Mouse (Mus musculus) adrenal gland, postnatal 10 days (tissue): ENCODE measurements around the gene Nme7. TPM values are rescaled to one million over a fixed set of nuclear protein-coding genes. Genes with fewer than 3 reads are reported as not detected.

Experiments
- DNase-seq: peaks from one replicate; pipeline ENCODE4 v3.0.0; 2021; ENCODE audit warnings: mixed read lengths
- total RNA-seq, 2 experiments: library from RNA; stranded (reverse); gene quantifications; 2 replicates each; pipeline ENCODE4 v1.2.3; 2021

Nme7 gene
- total RNA-seq, 2 experiments from 2014 or later, result 14.5 to 17.2 TPM

DNA sequence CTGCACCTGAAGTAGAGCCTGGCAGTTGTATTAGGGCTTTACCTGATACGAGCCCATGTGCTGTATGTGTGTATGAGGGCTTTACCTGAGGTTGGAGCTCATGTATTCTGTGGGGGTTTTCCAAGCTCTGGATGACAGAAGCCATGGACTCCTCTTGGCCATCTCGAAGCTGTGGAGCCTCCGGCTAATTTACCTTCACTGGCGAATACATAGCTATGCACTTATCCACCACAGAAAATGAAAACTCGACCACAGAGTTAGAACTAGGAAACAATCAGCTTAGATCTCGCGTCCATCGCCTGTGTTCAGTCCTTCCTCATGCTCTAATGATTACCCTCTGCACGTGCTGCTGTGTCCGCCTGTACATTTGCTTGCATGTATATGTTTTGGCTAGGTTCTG lies 80.4 kb downstream of the Nme7 start:
- DNase-seq, result no peak

DNA sequence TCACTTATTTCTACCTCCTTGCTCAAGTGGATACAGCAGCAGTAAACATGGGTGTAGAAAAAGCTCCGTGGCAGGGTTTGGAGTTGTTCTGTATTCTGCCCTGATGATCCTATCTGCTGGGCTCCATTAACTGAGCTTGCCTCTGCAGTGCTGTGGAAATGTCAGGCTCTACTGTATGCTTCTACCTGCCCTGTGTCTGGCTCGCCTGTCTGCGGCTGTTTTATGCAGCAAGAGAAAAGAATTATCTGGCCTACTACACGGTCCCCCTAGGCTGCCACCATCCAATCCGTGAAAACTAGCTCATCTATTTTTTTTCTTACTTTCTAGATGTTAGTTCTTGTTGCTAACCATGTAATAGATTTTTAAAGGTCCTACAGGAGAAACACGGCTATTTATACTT lies 81.1 kb downstream of the Nme7 start:
- DNase-seq, result no peak

DNA sequence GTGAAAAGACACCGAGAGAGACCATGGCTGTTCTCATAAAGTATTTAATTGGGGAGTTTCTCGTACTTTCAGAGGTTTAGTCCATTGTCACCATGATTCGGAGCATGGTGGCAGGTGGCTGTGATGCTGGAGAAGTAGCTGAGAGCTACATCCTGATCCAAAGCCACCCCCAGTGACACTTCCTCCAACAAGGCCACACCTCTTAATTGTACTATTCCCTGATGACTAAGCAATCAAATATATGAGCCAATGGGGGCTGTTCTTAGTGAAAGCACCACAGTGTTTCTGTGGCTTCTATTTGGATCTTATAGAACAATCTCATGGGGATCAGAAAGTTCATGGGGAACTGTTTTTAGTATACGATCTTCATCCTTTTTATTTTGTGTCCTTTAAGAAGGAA lies 85.8 kb downstream of the Nme7 start:
- DNase-seq, result no peak

DNA sequence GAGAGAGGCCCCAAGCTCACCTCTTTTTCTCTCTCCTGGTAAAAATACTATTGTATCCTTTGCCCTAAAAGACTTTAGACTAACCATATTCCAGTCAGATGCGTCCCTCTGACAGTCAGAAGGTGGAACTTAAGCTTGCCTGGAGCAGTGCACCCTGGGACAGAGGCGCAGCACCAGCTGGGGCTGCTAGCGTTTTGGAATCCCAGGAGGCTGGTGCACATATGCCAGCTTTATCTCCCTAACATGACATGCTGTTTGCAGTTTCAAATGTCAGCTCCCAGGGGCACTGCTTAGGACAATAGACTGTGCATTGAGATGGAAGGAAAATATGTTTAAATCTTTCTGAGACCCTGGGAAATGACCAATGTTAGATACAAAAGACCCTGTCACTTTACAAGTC lies 88.3 kb downstream of the Nme7 start:
- DNase-seq, result no peak

DNA sequence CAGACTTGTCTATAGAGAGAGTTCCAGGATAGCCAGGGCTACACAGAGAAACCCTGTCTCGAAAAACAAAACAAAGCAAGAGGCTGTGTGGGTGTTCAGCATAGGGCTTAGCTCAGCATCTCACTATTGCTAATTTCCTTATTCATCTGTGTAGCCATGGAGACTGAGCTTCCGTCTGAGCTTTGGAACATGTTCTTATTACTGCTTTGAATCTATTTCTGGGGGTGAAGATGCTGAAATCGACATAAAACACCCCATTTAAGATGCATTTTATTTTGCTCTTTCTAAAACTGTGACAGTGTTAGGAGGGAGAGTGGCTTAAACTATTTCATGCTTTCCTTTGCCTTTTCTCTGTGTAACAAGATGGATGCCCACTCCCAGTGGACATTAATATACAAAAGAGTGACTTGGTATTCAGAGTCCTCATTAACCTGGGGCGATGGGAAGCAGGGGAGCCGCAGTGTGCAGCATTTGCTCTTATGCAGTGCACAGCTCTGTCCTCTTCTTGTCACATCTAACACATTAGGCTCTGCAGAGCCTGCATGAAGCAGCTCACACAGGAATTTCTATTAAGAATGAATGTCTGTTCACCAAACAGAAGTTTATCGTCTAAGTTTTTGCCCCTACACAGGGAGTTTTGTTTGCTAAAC lies 91.3 kb downstream of the Nme7 start:
- DNase-seq, result no peak

DNA sequence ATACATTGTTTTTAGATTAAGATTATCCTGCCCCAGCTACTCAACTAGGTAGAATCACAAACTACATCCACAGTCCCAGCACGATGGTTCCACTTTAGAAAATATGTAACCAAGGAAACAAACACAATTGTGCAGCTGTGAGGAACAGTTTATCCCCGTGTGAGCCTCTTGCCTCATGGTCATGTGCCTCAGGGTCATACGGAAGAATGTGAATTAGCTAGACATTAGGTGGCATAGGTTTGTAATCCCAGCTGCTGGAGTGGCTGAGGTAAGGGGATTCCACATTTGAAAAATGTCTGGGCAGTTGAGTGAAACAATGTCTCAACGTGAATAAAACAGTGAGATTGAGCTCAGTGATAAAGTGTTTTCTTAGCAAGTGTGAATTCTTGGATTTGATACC lies 93.8 kb downstream of the Nme7 start:
- no peak for DNase-seq

DNA sequence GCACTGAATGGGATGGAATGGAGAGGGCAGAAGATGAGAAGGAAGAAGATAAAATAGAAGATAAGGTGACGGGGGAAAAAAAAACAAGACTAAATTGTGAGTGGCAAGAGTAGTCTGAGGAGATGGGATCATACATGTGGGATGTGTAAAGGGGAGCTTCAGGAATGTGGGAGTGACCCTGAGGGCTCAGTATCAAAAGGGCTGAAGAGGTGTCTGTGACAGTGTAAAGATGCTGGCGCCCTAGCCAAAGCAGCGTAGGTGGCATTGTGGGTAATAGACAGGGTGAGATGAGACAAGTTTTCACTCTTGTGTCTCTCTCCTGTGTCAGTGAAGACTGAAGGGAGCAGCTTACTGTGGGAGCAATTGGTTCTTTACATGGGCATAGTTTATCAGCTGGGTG lies 95.7 kb downstream of the Nme7 start:
- no peak for DNase-seq

DNA sequence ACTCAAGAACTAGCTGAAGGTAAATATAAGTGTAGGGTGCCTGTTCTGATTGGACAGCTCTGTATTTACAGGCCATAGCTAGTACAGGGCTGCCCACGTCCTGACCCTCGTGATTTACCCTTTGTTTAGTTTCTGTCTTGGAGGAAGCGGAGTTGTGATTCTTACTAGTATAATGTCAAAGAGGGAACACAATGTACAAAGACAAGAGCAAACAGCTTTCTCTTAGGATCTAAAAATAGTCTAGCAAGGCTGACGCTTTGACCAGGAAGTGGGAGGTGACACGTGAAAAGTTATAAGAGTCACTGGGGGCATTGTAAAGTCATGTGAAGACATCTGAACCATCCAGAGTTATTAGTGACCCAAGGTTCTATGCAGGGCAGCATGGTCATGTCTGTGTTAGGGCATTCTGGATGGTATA lies 101.5 kb downstream of the Nme7 start:
- no peak for DNase-seq

DNA sequence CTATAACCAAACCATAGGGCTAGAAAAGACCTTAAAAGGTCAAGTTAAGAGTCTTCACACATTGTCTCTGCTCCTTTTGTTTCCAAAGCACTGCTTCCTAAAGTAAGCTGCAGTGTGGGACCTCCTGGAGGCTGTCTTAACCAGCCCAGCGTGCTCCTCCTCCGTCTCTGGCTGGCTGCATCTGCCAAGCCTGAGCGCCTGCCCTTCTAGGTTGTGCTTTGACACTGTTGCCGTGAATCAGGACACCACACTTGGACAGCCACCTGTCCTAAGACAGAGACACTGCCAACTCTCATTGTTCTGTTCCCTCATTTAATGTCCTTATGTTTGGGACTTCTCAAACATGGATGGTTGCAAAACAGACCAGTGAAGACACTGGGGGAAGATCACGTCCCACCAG lies 102.6 kb downstream of the Nme7 start:
- no peak for DNase-seq

DNA sequence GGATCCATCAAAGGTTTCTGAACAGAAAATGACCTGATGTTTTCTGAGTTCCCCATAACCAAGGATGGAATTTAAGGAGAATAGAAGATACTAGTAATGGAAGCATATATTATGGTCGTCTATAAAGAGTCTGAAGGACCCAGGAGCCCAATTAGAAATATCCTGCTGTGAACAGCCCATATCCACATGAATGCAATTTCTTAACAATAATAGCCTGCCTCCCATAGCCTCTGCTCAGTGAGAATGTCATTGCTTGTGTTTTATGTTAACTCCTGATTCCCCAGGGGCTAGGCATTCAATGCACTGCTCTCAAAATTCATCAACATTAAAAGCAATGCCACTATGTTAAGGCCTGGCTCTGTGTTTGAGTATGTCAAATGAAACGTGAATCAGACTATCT lies 104.7 kb downstream of the Nme7 start:
- DNase-seq, result no peak

DNA sequence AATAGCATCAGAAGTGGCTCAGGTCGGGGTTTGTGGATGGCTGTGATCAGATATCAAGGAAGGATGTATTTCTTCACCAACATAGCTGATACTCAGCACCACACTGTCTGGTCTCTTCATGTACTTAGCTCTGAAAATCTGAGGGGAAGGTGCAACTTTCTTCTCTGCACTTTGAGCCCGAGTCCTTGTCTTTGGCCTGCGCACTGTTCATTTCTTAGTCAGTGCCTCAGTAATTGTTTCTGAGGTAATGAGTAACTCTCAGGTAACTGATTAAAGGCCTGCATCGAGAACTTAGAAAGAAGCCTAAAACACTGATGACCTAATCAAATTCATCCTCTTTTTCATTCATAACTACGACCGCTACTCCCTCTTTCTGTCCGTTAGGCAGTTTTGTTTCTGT lies 107.4 kb downstream of the Nme7 start:
- DNase-seq, result no peak

DNA sequence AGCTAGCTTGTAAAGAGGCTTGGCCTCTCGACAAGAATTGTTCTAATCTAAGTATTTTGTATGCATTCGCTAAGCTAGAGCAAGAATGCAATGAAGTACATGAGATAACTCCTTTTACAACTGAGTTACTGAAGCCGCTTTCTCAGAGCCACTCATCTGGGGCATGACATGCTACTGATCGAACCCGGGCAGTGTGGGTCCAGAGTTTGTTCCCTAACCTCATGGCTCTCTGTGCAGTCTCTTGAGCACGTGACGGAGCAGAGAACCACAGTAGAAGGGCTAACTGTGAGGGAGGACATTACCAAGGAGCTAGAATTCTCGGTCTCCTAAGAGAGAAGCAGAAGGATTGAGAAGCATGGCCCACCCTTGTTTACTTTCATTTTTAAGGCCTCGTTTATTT lies 109.0 kb downstream of the Nme7 start:
- no peak for DNase-seq

DNA sequence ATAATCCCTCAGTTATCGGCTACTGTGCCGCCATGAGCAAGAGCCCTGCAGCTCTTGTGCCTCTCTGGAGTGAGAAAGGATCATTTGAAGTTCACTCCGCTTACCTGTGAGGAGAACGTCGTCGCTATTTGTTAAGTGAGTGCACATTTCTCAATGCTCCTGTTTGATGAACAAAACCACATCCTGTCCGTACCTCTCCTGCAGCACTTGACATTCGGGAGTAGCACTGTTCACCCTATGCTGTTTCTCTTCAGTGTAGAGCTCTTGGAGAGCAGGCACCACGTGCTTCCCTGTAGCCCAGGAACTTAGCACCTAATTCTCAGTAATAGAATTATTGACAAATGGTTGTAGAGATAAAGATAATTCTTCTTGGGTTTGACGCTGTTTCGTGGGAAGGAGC lies 109.7 kb downstream of the Nme7 start:
- DNase-seq, result no peak

DNA sequence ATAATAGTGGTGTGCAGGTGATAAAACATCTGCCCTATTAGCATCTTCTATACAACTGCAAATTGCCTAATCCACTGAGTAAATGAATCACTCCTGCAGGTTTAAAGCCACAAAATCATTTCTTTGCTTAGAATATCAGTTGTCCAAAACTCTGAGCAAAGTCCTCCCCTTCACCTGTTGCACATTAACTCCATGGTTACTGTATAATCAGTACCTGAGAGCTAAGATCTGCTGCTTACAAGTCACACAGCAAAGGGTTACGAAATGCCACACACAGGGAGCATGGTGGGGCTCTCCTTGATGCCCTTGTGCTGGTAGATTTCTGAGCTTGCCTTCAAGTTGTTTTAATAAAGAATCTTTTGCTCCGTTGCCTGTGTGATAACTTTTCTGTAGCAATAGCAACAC lies 111.4 kb downstream of the Nme7 start:
- no peak for DNase-seq

DNA sequence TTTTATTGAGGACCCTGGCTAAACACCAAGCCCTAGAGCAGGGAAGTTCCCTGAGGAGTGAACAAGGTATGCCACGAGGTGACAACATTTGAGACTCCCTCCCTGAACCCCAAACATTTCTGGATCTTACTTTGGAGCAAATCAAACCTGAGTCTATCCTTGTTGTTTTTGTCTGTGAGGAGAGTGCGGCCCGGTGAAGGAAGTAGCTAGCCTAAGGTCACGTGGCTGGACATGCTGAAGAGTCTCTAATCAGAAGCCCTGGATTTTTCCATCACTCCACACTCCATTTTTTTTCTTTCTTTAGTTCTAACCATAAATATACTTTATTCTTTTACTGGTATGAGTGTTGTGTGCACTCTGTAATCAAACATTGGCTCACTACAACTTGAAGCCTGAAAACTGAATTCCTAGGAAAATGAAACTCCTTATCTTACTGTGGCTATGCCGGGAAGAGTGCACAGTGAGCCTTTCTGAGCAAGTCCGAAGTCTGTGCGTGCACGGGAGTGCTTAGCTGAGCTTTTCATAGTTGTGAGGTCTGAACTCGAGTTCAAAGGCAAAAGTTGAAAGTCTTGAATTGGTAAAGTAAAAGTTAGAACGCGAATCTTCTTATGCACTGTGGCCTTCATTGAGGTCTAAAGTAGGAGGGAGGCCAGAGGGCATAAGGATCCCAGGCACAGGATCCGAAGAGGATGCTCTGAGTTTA lies 112.9 kb downstream of the Nme7 start:
- DNase-seq, result no peak

DNA sequence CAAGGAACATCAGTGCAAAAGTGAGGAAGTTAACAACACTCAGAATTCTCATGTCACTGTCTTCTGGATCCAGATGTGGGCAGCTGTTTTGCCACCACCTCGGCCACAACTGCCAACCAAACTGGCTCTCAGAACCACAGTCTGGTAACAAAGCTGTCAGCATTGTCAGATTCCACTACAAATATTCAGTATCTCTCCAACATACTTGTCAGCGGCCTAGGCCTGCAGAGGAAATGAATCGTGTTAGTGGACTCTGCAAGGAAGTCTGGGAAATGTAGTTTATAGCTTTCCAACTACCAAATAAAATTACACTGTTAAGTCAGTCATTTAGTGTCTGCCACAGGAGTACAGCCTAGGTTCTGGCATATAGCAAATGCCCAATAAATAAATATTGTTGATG lies 113.7 kb downstream of the Nme7 start:
- no peak for DNase-seq

DNA sequence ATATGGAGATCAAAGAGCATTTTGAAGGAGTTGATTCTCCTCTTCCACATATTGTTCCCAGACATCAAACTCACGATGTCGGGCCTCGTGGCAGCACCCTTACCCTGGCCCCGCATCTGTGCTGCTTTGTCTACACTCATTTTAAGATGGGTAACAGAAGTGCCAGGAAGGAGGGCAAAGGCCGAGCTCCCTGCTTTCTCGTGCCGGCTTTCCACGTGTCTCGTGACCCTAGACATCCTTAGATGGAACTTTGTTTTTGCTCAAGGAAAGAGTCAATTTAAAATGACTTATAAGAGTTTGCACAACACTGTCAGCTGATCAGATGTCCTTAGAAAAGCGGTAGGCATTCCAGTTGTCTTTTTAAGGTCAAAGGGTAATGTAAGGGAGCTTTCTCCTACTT lies 114.4 kb downstream of the Nme7 start:
- DNase-seq, result no peak

DNA sequence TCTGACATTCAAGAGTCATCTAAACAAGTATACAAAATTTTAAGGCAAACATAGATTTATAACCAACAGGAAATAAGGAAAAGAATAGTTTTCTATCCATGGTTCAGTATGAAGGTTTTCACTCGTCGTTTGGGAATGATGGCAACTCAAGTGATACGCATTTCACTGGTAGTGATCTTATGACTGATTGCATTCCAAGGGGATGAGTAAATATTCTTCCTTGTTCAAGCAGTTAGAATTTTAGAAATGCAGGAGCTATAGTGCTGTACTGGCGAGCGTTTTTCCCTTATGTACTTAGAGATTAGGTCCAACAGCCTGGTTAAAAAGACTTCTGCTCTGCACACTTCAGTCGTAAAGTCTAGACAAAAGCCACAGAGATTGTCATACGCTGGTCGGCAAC lies 115.5 kb downstream of the Nme7 start:
- DNase-seq, result no peak

DNA sequence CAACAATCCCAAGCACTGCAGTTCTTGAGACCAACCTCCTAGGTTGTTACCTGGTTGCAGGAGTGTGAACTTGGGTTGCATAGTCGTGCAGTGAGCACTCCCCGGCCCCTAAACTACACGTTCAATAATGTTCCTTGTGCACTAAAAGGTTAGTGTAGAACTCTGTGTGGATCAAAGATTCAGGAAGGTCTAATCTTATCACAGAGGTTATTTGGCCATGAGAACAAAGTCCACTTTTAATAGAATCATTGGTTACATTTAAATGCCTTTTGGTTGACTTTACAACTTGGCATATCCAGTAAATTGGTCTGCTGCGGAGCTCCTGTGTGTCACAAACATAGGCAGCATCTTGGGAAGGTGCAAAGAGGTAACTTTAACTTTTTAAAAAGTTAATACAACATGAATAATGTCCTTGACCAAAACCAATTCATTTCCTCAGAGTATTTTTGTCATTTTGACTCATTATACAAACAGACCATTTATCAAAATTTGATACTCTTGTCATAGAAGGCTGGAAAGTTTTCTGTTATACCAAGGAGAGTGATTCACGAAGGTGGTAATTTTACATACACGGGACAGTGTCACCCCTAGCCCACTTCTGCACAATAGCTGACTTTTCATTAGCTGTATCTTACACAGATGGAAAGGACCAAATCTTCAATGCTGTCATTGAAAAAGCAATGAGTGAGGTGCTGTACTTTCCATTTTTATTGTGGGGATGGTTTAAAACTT lies 116.9 kb downstream of the Nme7 start:
- no peak for DNase-seq

DNA sequence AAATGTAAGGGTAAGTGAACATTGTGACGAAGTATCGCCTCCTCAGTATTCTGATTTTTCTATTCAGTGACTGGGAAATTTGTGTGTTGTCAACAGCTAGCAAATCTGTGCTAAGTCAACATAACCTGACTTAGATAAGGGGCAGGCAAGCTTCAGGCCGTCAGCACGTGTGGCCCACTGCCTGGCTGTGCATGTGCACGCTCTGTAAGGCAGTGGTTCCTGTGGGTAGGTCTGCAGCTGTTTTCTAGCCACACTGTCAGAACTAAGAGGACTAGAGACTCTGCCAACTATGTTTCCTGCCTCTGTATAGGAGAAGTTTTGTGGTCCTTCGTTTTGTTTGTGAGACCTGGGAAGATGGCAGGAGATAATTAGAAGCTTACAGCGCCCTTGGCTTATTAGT lies 122.3 kb downstream of the Nme7 start:
- DNase-seq, result no peak

DNA sequence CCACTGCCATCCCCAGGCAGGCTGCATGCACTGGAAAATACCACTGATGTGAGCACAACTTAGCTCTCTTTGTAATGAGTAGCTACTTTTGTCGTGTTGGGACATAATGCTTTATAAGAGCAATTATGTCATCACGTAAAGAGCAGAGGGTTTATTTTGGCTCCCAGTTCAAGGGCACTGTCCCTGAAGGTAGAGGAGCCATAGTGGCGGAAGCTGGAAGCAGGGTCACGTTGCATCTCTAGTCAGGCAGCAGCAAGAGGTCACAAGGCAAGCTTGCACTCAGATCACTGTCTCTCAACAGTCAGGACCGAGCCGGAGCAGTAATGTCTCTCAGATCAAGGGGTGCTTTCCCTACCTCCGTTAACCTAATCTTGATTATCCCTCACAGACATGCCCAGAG lies 123.9 kb downstream of the Nme7 start:
- no peak for DNase-seq

DNA sequence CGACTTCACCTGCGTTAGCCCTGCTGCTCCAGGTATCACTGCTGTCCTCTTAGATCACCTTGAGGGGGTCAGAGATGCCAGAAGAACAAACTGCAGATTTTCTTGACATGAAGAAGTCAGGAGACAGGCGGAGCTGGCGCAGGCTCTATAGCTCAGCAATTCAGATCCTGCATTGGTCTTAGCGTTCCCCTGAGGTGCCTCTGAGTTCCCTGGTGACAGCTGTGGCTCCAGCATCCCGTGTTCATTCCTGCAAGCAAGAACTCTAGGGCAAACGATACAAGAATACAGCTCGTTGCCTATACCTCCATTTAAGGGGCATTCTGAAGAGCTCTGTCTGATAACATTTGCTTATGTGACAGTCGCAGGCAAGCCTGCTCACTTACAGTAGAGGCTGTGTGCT lies 124.7 kb downstream of the Nme7 start:
- no peak for DNase-seq

DNA sequence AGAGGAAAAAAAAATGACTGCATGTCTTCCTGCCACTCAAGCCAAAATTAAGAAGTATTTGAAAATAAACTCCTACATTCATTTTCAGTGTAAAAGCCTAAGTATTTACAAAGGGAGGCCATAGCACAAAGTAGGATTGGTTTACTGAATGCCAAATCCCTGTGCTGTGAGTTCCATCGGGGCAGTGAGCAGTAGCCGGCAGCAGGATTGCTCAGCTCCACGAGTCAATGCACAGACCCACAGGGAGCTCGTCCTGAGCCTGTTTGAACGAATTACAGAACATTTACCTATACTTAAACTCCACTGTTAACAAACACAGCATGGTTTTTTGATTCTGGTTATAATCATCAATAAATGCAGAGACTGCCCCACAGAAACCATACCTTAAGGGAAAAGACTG lies 128.7 kb downstream of the Nme7 start:
- no peak for DNase-seq

DNA sequence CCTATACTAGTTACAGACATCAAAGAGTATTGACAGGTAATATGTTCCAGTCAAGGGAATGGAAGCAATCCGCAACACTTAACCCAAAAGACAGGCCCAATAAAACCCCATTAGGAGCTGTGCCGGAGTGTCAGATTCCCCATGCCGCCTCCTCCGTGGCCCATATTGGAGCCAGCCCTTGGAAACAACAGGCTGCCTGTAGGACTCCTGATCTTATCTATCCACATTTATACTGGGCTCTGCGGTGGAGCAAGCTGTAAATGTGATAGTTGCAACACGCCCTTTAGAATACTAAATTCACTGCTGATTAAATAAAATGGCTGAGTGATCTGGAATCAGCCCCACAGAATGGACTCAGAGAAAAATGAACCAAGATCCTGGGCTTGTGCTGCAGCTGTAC lies 130.1 kb downstream of the Nme7 start:
- no peak for DNase-seq
